In genomic region chr10:79984195-79984816, GRCm38 (mm10) we compare ENCODE assay signal across 8 mouse cellular contexts. TPM values are rescaled to one million over a fixed set of nuclear protein-coding genes. Genes with fewer than 3 reads are reported as not detected.
DNase-seq lines count a peak whose midpoint lies in the region; ATAC-seq lines count a peak whose summit lies in the region.

Tmem259 (minus strand) TSS chr10:79984330.

- WGBS in intestine, embryonic 15.5 days: under 1% methylated on average over 48 of the region's 49 CpGs
- WGBS in midbrain, embryonic 10.5 days: 1% methylated on average over 49 of the region's 49 CpGs

- peaks cover 3% of the 10 kb centered on the region for H3K36me3 ChIP-seq in intestine, embryonic 15.5 days
- peaks cover 23% of the 10 kb centered on the region for H3K36me3 ChIP-seq in midbrain, embryonic 10.5 days

- peaks cover 48% of the 10 kb centered on the region for H3K4me1 ChIP-seq in intestine, embryonic 15.5 days (replicated peaks)
- H3K4me1 ChIP-seq in midbrain, embryonic 10.5 days: peaks cover 61% of the 10 kb centered on the region

- peak; percentile 78 to 83 for DNase-seq in urinary bladder, adult 18-20 months (ENCODE audit: low spot score in 2 of 2)
- DNase-seq in urinary bladder, postnatal 10 days (ENCODE audit: low spot score): no peak
- DNase-seq in embryo, embryonic 9.5 days (ENCODE audit: extremely low spot score): peak; percentile 89
- DNase-seq in gastrocnemius, postnatal 4 days (ENCODE audit: low spot score in 2 of 2): peak; percentile 71 to 88
- DNase-seq in left cerebral cortex, postnatal 36 days (ENCODE audit: low spot score in 2 of 2): peak; percentile 86 to 89
- peak; percentile 86 for DNase-seq in midbrain, embryonic 10.5 days (ENCODE audit: low spot score)
- DNase-seq in skeletal muscle tissue, adult 2 months (ENCODE audit: low read depth, low spot score): peak; percentile 78

- H3K27me3 ChIP-seq in intestine, embryonic 15.5 days (replicated peaks): no peaks in the 10 kb centered on the region
- peaks cover 33% of the 10 kb centered on the region for H3K27me3 ChIP-seq in midbrain, embryonic 10.5 days (ENCODE audit: low read depth, poor library complexity, severe bottlenecking)

- peak; percentile 82 for ATAC-seq in intestine, embryonic 15.5 days

- H3K9ac ChIP-seq in intestine, embryonic 15.5 days: peak within 1 kb of the TSS; percentile 92

- H3K4me3 ChIP-seq in intestine, embryonic 15.5 days (replicated peaks): peak within 1 kb of the TSS; percentile 82
- peak within 1 kb of the TSS; percentile 81 for H3K4me3 ChIP-seq in midbrain, embryonic 10.5 days

- intact Hi-C loops in left cerebral cortex, postnatal 36 days (cut with DNase I): loop anchor here (1.0 to 2.0 kb wide), 3 partner anchors 54 to 158 kb away; partner anchors contain the start of genes Polr2e and Stk11

- no peaks in the 10 kb centered on the region for H3K9me3 ChIP-seq in intestine, embryonic 15.5 days
- H3K9me3 ChIP-seq in midbrain, embryonic 10.5 days (replicated peaks): no peaks in the 10 kb centered on the region

- peak within 1 kb of the TSS; percentile 89 for H3K4me2 ChIP-seq in intestine, embryonic 15.5 days (replicated peaks)

- H3K27ac ChIP-seq in intestine, embryonic 15.5 days: peak within 1 kb of the TSS; percentile 96
- peak within 1 kb of the TSS; percentile 91 for H3K27ac ChIP-seq in midbrain, embryonic 10.5 days (replicated peaks)

RNA-seq across cellular contexts. Expression of gene Tmem259, which starts in this region (rescaled TPM):
- 100 to 1,000 TPM; 109 to 119 TPM for total RNA-seq in gastrocnemius, postnatal 4 days (2021)
- 18.1 and 19.6 TPM in 2 replicates for polyA plus RNA-seq in intestine, embryonic 15.5 days (2015; fragmentation: Nextera tagmentation; extraction: Ambion mirVana)
- 100 to 1,000 TPM; 122 TPM for total RNA-seq in left cerebral cortex, postnatal 36 days (2021)
- polyA plus RNA-seq in midbrain, embryonic 10.5 days (2016; fragmentation: Nextera tagmentation; extraction: Ambion mirVana): 11.0 TPM in 2 replicates
